Mouse (Mus musculus) liver, embryonic 15.5 days (tissue): ENCODE data around the gene Slc48a1. TPM values are rescaled to one million over a fixed set of nuclear protein-coding genes. Genes with fewer than 3 reads are reported as not detected.

Experiments
- ATAC-seq: fragments of 200-750 bp; cut with Nextera tagmentation; 2 replicates; pipeline ENCODE4 v1.8.0; 2017; ENCODE audit warnings: moderate number of reproducible peaks, mild to moderate bottlenecking, moderate library complexity; ENCODE audit not compliant: insufficient read depth
- H3K27ac ChIP-seq: fragments of 300-500 bp; sonication (generic); replicated peaks from 2 replicates; pipeline ENCODE4 v1.5.1; 2015; ENCODE audit warnings: mild to moderate bottlenecking, inconsistent platforms
- H3K27me3 ChIP-seq: fragments of 300-500 bp; sonication (generic); 2 replicates; pipeline ENCODE4 v1.6.1; 2015; ENCODE audit warnings: mild to moderate bottlenecking, inconsistent platforms
- H3K36me3 ChIP-seq: fragments of 300-500 bp; sonication (generic); replicated peaks from 2 replicates; pipeline ENCODE4 v1.6.1; 2015; ENCODE audit warnings: moderate library complexity, mild to moderate bottlenecking, inconsistent platforms
- H3K4me1 ChIP-seq: fragments of 300-500 bp; sonication (generic); replicated peaks from 2 replicates; pipeline ENCODE4 v1.6.1; 2015; ENCODE audit warnings: inconsistent platforms
- H3K4me2 ChIP-seq: fragments of 300-500 bp; sonication (generic); 2 replicates; pipeline ENCODE4 v1.6.1; 2015; ENCODE audit warnings: moderate library complexity, mild to moderate bottlenecking, inconsistent platforms
- H3K4me3 ChIP-seq: fragments of 300-500 bp; sonication (generic); replicated peaks from 2 replicates; pipeline ENCODE4 v1.5.1; 2015; ENCODE audit warnings: mild to moderate bottlenecking, inconsistent platforms
- H3K9ac ChIP-seq: fragments of 300-500 bp; sonication (generic); 2 replicates; pipeline ENCODE4 v1.6.1; 2015; ENCODE audit warnings: moderate library complexity, mild to moderate bottlenecking, inconsistent platforms
- H3K9me3 ChIP-seq: fragments of 300-500 bp; sonication (generic); replicated peaks from 2 replicates; pipeline ENCODE4 v1.6.1; 2016; ENCODE audit warnings: inconsistent platforms
- WGBS: fragments of 180-500 bp; shearing (Covaris S2); methylation state at CpG from one replicate; pipeline ENCODE4 v1.1.7; 2015; ENCODE audit warnings: mixed read lengths; ENCODE audit not compliant: insufficient replicate concordance; 5-methylcytosine and 5-hydroxymethylcytosine counted together
- polyA plus RNA-seq: library from polyadenylated mRNA; unstranded; fragments of >200 nt; fragmentation: Nextera tagmentation; extraction: Ambion mirVana; gene quantifications from 2 replicates; pipeline ENCODE4 v1.2.1, GENCODE M21; 2015

The Slc48a1 gene
- polyA plus RNA-seq, 1 experiment from 2014 or later, result 101 TPM

DNA sequence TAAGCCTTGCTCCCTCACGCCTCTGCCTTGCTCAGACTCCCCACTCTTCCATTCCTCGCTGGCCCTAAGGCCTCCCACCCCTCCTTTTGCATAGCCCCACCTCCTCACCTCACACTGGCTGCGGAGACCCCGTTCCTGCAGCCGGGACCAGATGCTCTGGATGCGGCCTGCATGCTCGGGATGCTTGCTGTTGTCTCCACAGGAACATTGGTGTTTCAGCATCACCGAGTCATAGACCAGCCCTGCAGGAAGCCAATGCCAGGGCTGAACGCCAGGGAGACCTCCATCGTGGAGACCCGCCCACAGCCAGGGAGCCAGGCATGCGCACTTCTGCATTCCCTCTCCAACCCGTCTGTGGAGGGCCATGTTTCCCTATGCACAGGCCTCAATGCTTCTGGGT lies 24.3 kb downstream of the Slc48a1 start:
- H3K4me3 ChIP-seq, result no peak overlapping the region
- ATAC-seq, result no peak
- H3K9ac ChIP-seq, result no peak overlapping the region
- H3K9me3 ChIP-seq, result no peaks in the 10 kb centered on the region
- H3K27ac ChIP-seq, result no peak overlapping the region
- no peaks in the 10 kb centered on the region for H3K27me3 ChIP-seq
- H3K36me3 ChIP-seq, result 0 out of 2 replicates have a peak, but pooled peaks cover 13% of the 10 kb centered on the region
- no peak overlapping the region for H3K4me2 ChIP-seq
- no peaks in the 10 kb centered on the region for H3K4me1 ChIP-seq
- WGBS, result 70% methylated on average over 13 of the region's 13 CpGs

DNA sequence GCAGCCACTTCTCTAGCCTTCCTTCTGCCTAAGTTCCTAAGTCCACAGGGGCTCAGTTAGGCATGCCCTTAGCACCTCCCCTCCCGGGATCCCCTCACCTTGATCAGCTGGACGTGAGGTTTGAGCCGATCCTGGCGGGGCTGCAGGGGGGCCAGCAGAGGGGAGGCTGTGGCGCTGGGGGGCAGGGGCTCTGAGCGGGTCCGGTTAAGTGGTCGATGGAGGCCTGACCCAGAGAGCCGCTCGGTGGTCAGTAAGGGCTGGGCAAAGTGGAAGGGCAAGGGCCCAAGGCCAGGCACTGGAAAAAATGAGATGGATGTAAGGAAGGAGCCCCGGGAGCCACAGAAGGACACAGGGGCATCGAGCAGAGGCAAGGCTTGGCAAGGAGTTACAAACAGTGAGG lies 29.5 kb downstream of the Slc48a1 start:
- Histone ChIP-seq H3K9me3 (no peaks in the 10 kb centered on the region), H3K36me3 (peaks cover 15% of the 10 kb centered on the region), H3K27me3 (no peaks in the 10 kb centered on the region), H3K4me1 (no peaks in the 10 kb centered on the region), H3K4me3 (no peak overlapping the region), H3K9ac (no peak overlapping the region), H3K27ac (no peak overlapping the region), H3K4me2 (no peak overlapping the region)
- 77% methylated on average over 12 of the region's 12 CpGs for WGBS
- no peak for ATAC-seq

DNA sequence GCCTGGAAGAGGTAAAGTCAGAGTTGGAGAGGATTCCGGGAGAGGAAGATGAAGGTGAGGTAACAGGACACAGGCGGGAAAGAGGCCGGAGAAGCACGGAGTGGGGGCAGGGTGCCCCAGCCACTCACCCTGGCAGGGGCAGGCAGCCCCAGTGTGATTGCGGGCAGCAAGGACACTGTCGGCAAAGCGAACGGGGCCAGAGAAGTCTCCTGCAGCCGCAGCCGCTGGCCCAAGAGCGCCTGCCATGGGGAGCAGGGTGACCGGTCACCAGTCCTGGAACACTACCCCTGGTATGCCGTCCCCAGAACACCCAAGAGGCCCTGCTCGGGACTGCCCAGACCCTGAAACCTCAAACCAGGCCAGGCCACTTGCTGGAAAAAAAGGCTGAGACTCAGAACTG lies 30.2 kb downstream of the Slc48a1 start:
- Histone ChIP-seq H3K4me3 (no peak overlapping the region), H3K4me2 (no peak overlapping the region), H3K27me3 (no peaks in the 10 kb centered on the region), H3K4me1 (peaks cover 2% of the 10 kb centered on the region; the same call in 1 of the 2 replicates), H3K36me3 (peaks cover 15% of the 10 kb centered on the region), H3K27ac (no peak overlapping the region), H3K9ac (no peak overlapping the region), H3K9me3 (no peaks in the 10 kb centered on the region)
- no peak for ATAC-seq
- 82% methylated on average over 14 of the region's 14 CpGs for WGBS

DNA sequence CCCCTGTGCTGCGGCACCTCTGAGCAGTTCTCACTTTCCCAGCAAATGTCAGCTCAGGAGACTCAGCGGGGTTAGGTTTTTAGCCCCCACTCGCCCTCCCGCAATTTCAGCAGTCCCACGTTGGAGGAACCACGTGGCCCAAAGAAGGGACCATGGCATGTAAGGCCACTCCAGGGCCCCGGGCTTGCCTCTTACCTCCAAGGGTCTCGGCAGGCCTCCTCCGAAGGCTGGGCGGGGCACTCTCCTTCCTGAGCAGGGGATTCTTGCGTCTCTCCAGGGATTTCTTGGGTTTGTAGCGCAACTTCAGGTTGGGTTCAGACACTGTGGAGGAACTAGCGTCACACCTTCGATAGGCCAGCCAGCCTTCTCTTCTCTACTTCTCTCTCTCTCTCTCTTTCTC lies 30.9 kb downstream of the Slc48a1 start:
- Histone ChIP-seq H3K9me3 (no peaks in the 10 kb centered on the region), H3K36me3 (peaks cover 15% of the 10 kb centered on the region), H3K27ac (no peak overlapping the region), H3K9ac (no peak overlapping the region), H3K4me1 (peaks cover 7% of the 10 kb centered on the region; the same call in 1 of the 2 replicates), H3K27me3 (no peaks in the 10 kb centered on the region), H3K4me3 (no peak overlapping the region), H3K4me2 (no peak overlapping the region)
- ATAC-seq, result no peak
- 84% methylated on average over 14 of the region's 14 CpGs for WGBS

DNA sequence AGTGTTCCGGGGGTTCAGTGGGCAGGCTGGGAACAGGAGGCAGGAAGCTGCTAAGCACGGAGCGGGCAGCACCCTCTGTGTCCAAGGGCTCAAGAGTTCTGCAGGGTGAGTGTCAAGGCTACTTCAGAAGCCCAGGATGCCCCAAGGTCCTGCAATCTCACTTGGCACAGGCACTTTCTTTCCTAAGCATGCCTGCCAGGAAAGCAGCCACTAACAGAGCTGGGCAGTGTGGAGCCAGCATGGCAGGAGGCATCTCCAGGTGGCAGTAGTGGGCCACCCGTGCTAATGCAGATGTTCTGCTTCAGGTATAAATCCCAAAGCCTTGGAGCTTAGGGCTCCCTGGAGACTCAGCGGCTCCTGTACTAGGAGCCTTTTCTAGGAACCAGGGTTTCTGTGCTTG lies 31.6 kb downstream of the Slc48a1 start:
- no peak overlapping the region for H3K27ac ChIP-seq
- no peak overlapping the region for H3K4me2 ChIP-seq
- H3K27me3 ChIP-seq, result no peaks in the 10 kb centered on the region
- H3K4me3 ChIP-seq, result no peak overlapping the region
- no peaks in the 10 kb centered on the region for H3K9me3 ChIP-seq
- no peak for ATAC-seq
- WGBS, result 76% methylated on average over 5 of the region's 5 CpGs
- no peak overlapping the region for H3K9ac ChIP-seq
- H3K4me1 ChIP-seq, result peaks cover 13% of the 10 kb centered on the region
- peaks cover 15% of the 10 kb centered on the region for H3K36me3 ChIP-seq

DNA sequence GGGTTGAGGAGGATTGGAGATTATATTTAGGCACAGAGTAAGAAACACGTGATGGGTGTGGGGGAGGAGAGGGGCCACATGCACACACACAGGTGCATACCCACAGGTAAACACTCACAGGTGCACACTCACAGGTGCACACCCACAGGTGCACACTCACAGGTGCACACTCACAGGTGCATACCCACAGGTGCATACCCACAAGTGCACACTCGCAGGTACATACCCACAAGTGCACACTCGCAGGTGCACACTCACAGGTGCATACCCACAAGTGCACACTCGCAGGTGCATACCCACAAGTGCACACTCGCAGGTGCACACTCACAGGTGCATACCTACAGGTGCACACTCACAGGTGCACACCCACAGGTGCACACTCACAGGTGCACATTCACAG lies 32.1 kb downstream of the Slc48a1 start:
- peaks cover 15% of the 10 kb centered on the region for H3K36me3 ChIP-seq

DNA sequence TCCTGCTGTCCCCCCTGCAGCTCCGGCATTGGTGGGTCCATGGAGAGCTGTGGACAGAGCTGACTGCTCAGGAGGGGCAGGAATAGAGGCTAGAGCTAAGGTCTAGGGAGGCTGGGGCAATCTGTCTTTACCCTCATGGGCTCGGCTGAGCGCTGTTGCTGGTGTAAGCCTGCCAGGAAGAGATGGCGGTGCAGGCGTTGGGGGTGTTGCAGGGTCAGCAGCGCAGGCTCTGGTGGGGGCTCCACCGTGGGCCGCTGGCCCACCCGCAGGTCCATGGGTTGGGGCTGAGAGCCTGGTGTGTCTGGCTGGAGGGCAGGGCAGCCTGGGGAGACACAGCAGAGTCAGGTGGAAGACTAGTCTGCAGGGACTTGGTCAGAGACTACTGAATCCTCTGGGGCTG lies 33.0 kb downstream of the Slc48a1 start:
- no peak for ATAC-seq
- H3K4me2 ChIP-seq, result no peak overlapping the region
- WGBS, result 81% methylated on average over 9 of the region's 9 CpGs
- H3K4me1 ChIP-seq, result peaks cover 22% of the 10 kb centered on the region
- no peak overlapping the region for H3K27ac ChIP-seq
- H3K4me3 ChIP-seq, result no peak overlapping the region
- peaks cover 15% of the 10 kb centered on the region for H3K36me3 ChIP-seq
- no peak overlapping the region for H3K9ac ChIP-seq
- H3K9me3 ChIP-seq, result no peaks in the 10 kb centered on the region
- no peaks in the 10 kb centered on the region for H3K27me3 ChIP-seq

More for the DNA sequence above, 32.1 kb downstream of the Slc48a1 start:
- Histone ChIP-seq H3K9ac (no peak overlapping the region), H3K27me3 (no peaks in the 10 kb centered on the region), H3K4me3 (no peak overlapping the region), H3K27ac (no peak overlapping the region), H3K4me2 (no peak overlapping the region), H3K4me1 (peaks cover 18% of the 10 kb centered on the region), H3K9me3 (no peaks in the 10 kb centered on the region)
- ATAC-seq, result no peak
- 72% methylated on average over 5 of the region's 5 CpGs for WGBS

DNA sequence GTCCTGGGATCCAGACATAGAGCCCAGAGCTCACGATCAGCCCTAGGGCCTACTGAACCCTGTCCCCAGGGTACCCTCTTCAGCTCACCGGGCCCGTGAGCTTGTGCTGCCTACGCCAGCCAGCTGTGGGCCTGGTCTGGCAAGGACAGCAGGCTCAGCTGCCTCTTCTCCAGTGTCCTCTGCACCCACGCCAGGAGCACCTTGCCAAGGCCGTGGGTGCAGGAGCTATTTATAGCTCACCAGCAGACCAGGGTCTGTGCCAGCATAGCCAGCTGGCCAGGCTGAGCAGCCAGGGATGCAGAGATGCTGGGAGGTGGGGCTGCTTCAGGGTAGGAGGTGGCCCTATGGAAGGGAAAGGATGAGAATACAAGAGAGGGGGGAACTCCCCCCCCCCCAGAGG lies 33.8 kb downstream of the Slc48a1 start:
- Histone ChIP-seq H3K27ac (no peak overlapping the region), H3K27me3 (no peaks in the 10 kb centered on the region), H3K9ac (no peak overlapping the region), H3K4me2 (no peak overlapping the region), H3K4me1 (peaks cover 27% of the 10 kb centered on the region), H3K4me3 (no peak overlapping the region), H3K9me3 (no peaks in the 10 kb centered on the region), H3K36me3 (peaks cover 13% of the 10 kb centered on the region)
- no peak for ATAC-seq
- WGBS, result 64% methylated on average over 6 of the region's 6 CpGs

DNA sequence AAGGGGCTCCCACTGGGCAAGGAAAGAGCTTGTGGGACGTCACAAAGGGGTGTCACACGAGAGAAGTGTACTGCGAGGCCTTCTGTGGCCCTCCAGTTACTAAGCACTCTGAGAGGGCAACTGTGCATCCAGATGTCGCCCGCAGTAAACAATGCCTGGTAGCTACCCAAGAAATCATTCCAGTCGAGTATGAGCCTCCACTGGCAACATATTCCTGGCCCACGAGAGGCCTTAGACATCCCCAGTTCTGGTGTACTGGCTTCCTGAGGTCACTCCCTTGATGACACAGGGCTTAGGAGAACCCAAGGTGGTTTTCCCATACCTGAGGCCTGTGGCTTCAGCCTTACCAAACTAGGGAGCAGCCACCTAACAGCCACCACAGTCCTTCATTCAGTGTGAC lies 34.6 kb downstream of the Slc48a1 start:
- no peak overlapping the region for H3K27ac ChIP-seq
- H3K9ac ChIP-seq, result no peak overlapping the region
- no peak overlapping the region for H3K4me2 ChIP-seq
- H3K9me3 ChIP-seq, result no peaks in the 10 kb centered on the region
- H3K27me3 ChIP-seq, result no peaks in the 10 kb centered on the region
- peaks cover 27% of the 10 kb centered on the region for H3K4me1 ChIP-seq
- H3K4me3 ChIP-seq, result no peak overlapping the region
- 61% methylated on average over 7 of the region's 7 CpGs for WGBS
- peaks cover 10% of the 10 kb centered on the region for H3K36me3 ChIP-seq
- no peak for ATAC-seq

DNA sequence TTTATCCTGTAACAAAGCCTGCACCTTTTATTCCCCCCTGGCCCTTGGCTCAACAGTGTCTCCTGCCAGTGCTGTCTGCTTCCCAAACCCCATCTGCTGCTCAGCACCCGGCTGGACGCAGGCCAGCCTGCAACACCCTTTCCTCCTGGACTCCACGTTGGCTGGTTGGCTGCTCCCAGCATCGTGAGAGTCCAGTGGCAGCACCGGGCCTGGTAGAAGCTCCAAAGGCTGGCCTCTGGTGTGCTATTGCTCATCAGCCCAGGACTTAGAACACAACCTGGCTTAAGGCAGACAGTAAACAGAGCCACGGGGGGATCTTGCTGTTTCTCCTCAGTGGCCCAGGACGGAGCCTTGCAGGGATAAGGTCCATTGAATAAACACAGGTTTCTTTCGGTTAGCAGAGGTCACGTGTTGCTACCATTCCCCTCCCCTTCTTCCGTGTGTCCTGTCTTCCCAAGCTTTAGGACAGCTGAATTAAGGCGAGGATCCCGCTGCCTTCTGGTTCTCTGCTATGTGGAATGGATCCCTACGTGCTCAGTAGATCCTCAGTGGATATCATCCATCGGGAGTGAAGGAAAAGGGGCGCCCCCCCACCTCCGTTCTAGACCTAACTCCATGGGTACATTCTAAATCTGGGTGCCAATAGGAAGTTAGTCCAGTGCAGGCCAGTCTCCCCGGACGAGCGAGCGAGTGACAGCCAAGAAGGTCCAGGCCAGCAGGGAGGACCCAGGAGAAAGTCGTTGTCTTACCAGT lies 35.3 kb downstream of the Slc48a1 start:
- Histone ChIP-seq H3K9ac (no peak overlapping the region), H3K9me3 (no peaks in the 10 kb centered on the region), H3K4me3 (no peak overlapping the region), H3K4me2 (no peak overlapping the region), H3K4me1 (peaks cover 27% of the 10 kb centered on the region), H3K36me3 (peaks cover 10% of the 10 kb centered on the region), H3K27ac (no peak overlapping the region), H3K27me3 (no peaks in the 10 kb centered on the region)
- WGBS, result 67% methylated on average over 21 of the region's 21 CpGs
- ATAC-seq, result no peak

DNA sequence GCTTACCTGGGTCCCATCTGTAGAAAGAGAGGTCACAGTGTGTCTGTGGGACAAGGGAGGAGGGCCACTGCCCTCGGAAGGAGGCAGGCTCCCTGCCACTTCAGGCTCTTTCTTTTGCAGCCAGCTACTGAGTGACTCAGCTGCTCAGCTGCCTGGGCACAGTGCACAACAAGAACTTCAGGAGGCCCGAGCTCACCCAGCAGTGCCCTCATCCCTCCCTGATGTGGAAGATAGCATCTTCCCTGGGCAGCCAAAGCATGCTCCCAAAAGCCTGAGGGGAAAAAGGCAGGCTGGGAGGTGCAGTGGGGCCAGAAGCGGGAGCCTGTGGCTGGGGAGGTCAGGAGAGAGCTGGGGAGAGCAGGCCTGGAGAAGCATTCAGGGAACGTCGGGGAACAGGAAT lies 36.4 kb downstream of the Slc48a1 start:
- Histone ChIP-seq H3K27me3 (no peaks in the 10 kb centered on the region), H3K36me3 (0 out of 2 replicates have a peak, but pooled peaks cover 4% of the 10 kb centered on the region), H3K9me3 (no peaks in the 10 kb centered on the region), H3K4me1 (peaks cover 27% of the 10 kb centered on the region), H3K27ac (no peak overlapping the region), H3K4me3 (no peak overlapping the region), H3K4me2 (no peak overlapping the region), H3K9ac (no peak overlapping the region)
- ATAC-seq, result no peak
- WGBS, result 53% methylated on average over 5 of the region's 5 CpGs

DNA sequence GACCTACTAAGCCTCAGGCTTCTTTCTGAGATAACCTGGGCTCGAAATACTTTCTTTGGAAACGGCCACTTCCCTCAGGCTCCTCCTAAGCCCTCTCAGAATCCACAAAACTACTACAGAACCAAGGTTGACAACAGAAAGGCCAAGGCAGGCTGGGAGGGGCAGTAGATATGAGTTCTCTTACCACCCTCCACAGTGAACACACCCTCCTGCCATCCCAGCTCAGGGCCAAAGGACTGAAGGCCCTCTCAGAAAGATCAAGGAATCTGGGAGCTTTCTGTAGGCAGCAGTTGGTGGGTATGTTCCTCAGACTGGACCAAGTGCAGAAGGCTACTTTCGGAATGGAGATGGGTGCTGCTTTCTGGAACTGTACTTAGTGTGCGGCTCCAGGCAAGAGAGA lies 36.9 kb downstream of the Slc48a1 start:
- ATAC-seq, result no peak
- Histone ChIP-seq H3K4me1 (peaks cover 27% of the 10 kb centered on the region), H3K9ac (no peak overlapping the region), H3K27ac (no peak overlapping the region), H3K4me2 (no peak overlapping the region), H3K4me3 (no peak overlapping the region), H3K36me3 (0 out of 2 replicates have a peak, but pooled peaks cover 4% of the 10 kb centered on the region), H3K9me3 (no peaks in the 10 kb centered on the region), H3K27me3 (no peaks in the 10 kb centered on the region)
- WGBS, result 67% methylated on average over 4 of the region's 4 CpGs
